ENCODE assay signal across 12 mouse cellular contexts in the genomic region with DNA sequence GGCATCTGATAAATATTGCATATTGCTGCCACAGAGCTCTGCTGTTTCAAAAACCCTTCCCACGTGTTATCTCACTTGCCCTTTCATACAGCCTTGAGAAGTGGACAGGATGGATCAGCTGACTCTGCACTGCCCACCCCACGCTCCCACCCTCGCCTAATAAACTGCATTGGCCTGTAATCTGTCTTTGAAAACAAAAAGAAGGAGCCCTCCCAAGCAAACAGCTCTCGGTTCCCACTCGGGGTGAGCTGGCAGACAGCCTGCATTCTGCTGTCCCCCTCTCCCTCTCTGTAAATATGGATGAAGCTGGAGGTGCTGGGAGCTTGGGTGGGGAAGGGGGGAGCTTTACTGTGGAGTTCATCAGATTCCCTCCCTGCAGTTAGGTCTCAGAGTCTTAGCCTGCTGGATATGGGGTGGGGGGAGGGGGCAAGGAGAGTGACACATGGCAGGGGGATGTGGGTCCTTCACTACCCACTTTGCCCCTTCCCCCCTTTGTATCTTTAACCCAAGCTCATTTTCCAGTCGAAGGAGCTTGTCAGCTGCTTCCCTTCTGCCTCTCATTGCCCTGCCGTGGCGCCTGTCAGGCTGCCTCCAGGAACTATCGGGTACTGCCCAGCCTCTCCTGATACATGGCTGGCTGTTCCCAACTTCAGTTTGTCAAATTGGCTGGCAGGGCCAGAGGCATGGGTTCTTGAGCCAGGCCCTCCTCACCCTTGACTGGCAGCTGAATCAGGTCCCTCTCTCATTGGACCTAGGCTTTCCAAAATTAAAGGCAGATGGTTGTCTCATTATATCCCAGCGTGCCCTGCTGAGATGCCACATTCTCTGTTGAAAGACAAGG. TPM values are rescaled to one million over a fixed set of nuclear protein-coding genes. Genes with fewer than 3 reads are reported as not detected.
A peak's percentile ranks its signal among the peaks of the same experiment; 100 is the strongest.
DNase-seq lines count a peak whose midpoint lies in the region; ATAC-seq lines count a peak whose summit lies in the region.
"Had no signal": no experiment of that assay in that cellular context is flagged by ENCODE, and none has a peak within 500 bp of the region (broad histone marks: within the 10 kb centered on the region; RNA-seq: fewer than 3 reads in every experiment).

No protein-coding gene starts in this region.

- no peaks in the 10 kb centered on the region for H3K27me3 ChIP-seq in neural tube, embryonic 12.5 days (replicated peaks)
- no peaks in the 10 kb centered on the region for H3K27me3 ChIP-seq in hindbrain, embryonic 10.5 days (ENCODE audit: insufficient read depth, poor library complexity, severe bottlenecking)

- H3K4me1 ChIP-seq in neural tube, embryonic 12.5 days, result peaks cover 12% of the 10 kb centered on the region
- H3K4me1 ChIP-seq in hindbrain, embryonic 10.5 days (replicated peaks), result peaks cover 29% of the 10 kb centered on the region

- WGBS in neural tube, embryonic 12.5 days, result 58% methylated on average over 10 of the region's 10 CpGs
- WGBS in hindbrain, embryonic 10.5 days, result 65% methylated on average over 10 of the region's 10 CpGs

- no peak overlapping the region for H3K9ac ChIP-seq in neural tube, embryonic 12.5 days
- H3K9ac ChIP-seq: heart, embryonic 13.5 days had no signal

- H3K9me3 ChIP-seq in neural tube, embryonic 12.5 days, result no peaks in the 10 kb centered on the region
- H3K9me3 ChIP-seq in hindbrain, embryonic 10.5 days, result no peaks in the 10 kb centered on the region
- H3K9me3 ChIP-seq: heart, embryonic 13.5 days had no signal

- peak; percentile 33; the same call in 1 of the 2 replicates for ATAC-seq in neural tube, embryonic 12.5 days (ENCODE audit: low FRiP score, low read depth)
- ATAC-seq in megakaryocyte progenitor cell, adult 5-6 weeks (replicated peaks; ENCODE audit: poor library complexity), result no peak
- no peak for ATAC-seq in frontal cortex, adult (ENCODE audit: low TSS enrichment)

- H3K36me3 ChIP-seq in neural tube, embryonic 12.5 days, result no peaks in the 10 kb centered on the region
- peaks cover 64% of the 10 kb centered on the region for H3K36me3 ChIP-seq in hindbrain, embryonic 10.5 days
- H3K36me3 ChIP-seq: heart, embryonic 13.5 days had no signal

- H3K27ac ChIP-seq in neural tube, embryonic 12.5 days, result no peak overlapping the region
- H3K27ac ChIP-seq in hindbrain, embryonic 10.5 days, result peak overlapping the region; percentile 50
- H3K27ac ChIP-seq: heart, embryonic 13.5 days; kidney, postnatal 0 days had no signal

- no peak overlapping the region for H3K4me2 ChIP-seq in neural tube, embryonic 12.5 days (replicated peaks)
- H3K4me2 ChIP-seq: heart, embryonic 13.5 days had no signal

- no peak overlapping the region for H3K4me3 ChIP-seq in neural tube, embryonic 12.5 days
- H3K4me3 ChIP-seq in hindbrain, embryonic 10.5 days, result no peak overlapping the region
- H3K4me3 ChIP-seq: heart, embryonic 13.5 days had no signal

- no peak for DNase-seq in neural tube, embryonic 10.5 days (ENCODE audit: extremely low spot score, low spot score)
- peak; percentile 88 for DNase-seq in cerebellum, adult 9-11 months
- no peak for DNase-seq in hindbrain, embryonic 10.5 days (ENCODE audit: low spot score)
- DNase-seq in retina, postnatal 1 day, result peak; percentile 81
- DNase-seq: lung, postnatal 10 days had no signal

RNA-seq across cellular contexts. Expression of a gene that starts 10.6 kb away (rescaled TPM):
- polyA plus RNA-seq in neural tube, embryonic 12.5 days (2016; fragmentation: Nextera tagmentation; extraction: Ambion mirVana), result 186 and 199 TPM in 2 replicates
- 155 and 167 TPM in 2 replicates for polyA plus RNA-seq in hindbrain, embryonic 10.5 days (2016; fragmentation: Nextera tagmentation; extraction: Ambion mirVana)
- total RNA-seq in megakaryocyte progenitor cell, adult 5-6 weeks (2015), result not detected in 2 replicates
- total RNA-seq in megakaryocyte progenitor cell, adult 5-6 weeks (2017), result 0.07 TPM in 1 of 2 replicates, not detected in the other
- total RNA-seq: MEL; neutrophil, adult 5-6 weeks had no signal

RNA-seq across cellular contexts. Expression of a gene that starts 18.8 kb away (rescaled TPM):
- polyA plus RNA-seq in neural tube, embryonic 12.5 days (2016; fragmentation: Nextera tagmentation; extraction: Ambion mirVana), result 1.8 and 2.2 TPM in 2 replicates
- 0.93 and 1.1 TPM in 2 replicates for polyA plus RNA-seq in hindbrain, embryonic 10.5 days (2016; fragmentation: Nextera tagmentation; extraction: Ambion mirVana)
- 0.78 and 0.79 TPM in 2 replicates for total RNA-seq in megakaryocyte progenitor cell, adult 5-6 weeks (2015)
- 2.9 TPM in 1 of 2 replicates, not detected in the other for total RNA-seq in megakaryocyte progenitor cell, adult 5-6 weeks (2017)
- total RNA-seq: MEL; neutrophil, adult 5-6 weeks had no signal

RNA-seq across cellular contexts. Expression of a gene that starts 45.8 kb away (rescaled TPM):
- polyA plus RNA-seq in neural tube, embryonic 12.5 days (2016; fragmentation: Nextera tagmentation; extraction: Ambion mirVana), result 6.4 and 6.5 TPM in 2 replicates
- 0.78 and 0.92 TPM in 2 replicates for polyA plus RNA-seq in hindbrain, embryonic 10.5 days (2016; fragmentation: Nextera tagmentation; extraction: Ambion mirVana)
- total RNA-seq in megakaryocyte progenitor cell, adult 5-6 weeks (2015), result not detected in 2 replicates
- not detected in 2 replicates for total RNA-seq in megakaryocyte progenitor cell, adult 5-6 weeks (2017)
- total RNA-seq: MEL; neutrophil, adult 5-6 weeks had no signal

Comparison
In these comparisons a context has a peak if more than half of its experiments do, and no peak if none do; other contexts are left out.
1. DNase-seq: peak in cerebellum, adult 9-11 months (single experiment) and retina, postnatal 1 day (single experiment); none in neural tube, embryonic 10.5 days (single experiment) and hindbrain, embryonic 10.5 days (single experiment).